Mouse (Mus musculus): Measurements from ENCODE around the gene Wbp2nl.
"Not testable (repeated sequence)": the region's sequence is repeated elsewhere in the genome, so short reads cannot be mapped to it uniquely, and the experiment has no call there.

Gene Wbp2nl

GRCm38 (mm10) chr15:82351480-82351879 lies 52.7 kb downstream of the Wbp2nl start:
- DNase-seq: no peak

- DNase-seq: no peak
These were observed 54.5 kb downstream of the Wbp2nl start for GRCm38 (mm10) chr15:82353078-82353744.

- no peak for DNase-seq
These were observed 55.0 kb downstream of the Wbp2nl start for GRCm38 (mm10) chr15:82353745-82354113.

DNA sequence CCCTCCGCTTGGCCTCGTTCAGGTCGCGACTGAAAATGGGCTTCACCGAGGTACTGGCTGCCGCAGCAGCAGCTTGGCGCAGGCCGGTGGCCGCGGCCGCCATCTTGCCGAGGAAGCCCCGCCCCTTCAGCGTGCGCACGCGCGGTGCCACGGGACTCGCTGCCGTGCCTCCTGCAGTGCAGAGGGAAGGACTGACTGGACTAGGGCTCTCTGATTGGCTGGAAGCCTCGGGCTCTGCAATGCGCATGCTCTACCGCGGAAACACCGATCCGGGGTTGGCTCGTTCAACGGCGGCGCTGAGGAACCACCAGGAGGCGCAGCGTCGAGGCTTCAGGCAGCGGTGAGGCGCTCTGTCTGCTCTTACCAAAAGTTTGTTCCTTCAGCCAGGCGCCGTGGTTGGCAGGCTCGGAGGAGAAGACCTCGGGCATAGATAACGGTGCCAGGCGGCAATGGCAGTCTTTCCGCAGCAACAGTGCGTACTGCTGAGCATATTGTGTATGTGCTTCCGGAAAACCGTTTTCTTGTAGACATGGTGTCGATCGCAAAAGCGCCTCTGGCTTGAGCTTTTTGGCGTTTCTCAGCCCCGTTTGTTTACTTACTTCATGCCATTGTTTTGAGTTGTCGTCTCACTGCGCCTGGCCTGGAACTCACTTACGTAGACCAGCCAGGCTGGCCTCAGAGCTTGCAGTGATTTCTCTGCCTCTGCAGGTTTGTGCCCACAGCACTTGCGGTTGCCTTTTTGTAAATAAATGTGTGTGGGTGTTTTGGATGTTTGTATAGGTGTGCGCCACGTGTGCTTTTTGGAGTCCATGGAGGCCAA lies 55.6 kb downstream of the Wbp2nl start, which contains the start of gene Ndufa6:
Gene Ndufa6 (minus strand): TSS at position 197 of the 820 bp plus-strand sequence.
- peak; percentile 97 for DNase-seq

- no peak for DNase-seq
These were observed 59.9 kb downstream of the Wbp2nl start for GRCm38 (mm10) chr15:82358431-82359260.

- no peak for DNase-seq
These were observed 62.8 kb downstream of the Wbp2nl start for GRCm38 (mm10) chr15:82361459-82362018.

- no peak for DNase-seq
These were observed 63.5 kb downstream of the Wbp2nl start for GRCm38 (mm10) chr15:82362234-82362633.

DNA sequence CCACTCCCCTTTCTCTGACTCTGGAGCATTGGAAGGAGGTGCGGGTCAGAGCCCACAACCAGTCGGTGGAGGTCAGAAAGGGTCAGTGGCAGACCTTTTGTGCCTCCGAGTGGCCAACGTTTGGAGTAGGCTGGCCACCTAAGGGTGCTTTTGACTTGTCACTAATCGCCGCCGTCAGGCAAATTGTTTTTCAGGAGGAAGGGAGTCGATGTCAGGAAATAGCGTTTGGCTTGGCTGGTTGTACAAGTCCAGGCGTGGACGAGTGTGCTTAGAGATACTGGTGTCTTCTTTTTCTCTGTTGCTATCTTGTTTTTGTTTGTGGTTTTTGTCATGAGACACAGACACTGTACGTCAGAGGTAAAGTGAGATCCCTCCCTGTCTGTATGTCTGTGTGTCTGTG lies 65.0 kb downstream of the Wbp2nl start:
- not testable (repeated sequence) for DNase-seq

Data from embryo, embryonic 11 days (tissue).